Mouse (Mus musculus): ENCODE results near the gene Ogg1.

- TF ChIP-seq TAL1 (IDR thresholded peaks at IDR 0.05; ENCODE audit: low read length) = no peak
- no peak for TF ChIP-seq GATA1 (IDR thresholded peaks at IDR 0.05; ENCODE audit: low read length)
These were observed 2.6 kb downstream of the Ogg1 start for GRCm38 (mm10) chr6:113329396-113329795.
